Mouse (Mus musculus) v-Abl transformed pro-B cells (cell line): ENCODE measurements around the gene Lzic.

Experiments used
- in situ Hi-C, 2 experiments: fragments of 400-800 bp; cut with MboI; formaldehyde crosslinking; loops; one replicate each; pipeline ENCODE4 v1.15.1; 2025; ENCODE audit not compliant: unreplicated experiment in 2 of 2

Lzic gene

DNA sequence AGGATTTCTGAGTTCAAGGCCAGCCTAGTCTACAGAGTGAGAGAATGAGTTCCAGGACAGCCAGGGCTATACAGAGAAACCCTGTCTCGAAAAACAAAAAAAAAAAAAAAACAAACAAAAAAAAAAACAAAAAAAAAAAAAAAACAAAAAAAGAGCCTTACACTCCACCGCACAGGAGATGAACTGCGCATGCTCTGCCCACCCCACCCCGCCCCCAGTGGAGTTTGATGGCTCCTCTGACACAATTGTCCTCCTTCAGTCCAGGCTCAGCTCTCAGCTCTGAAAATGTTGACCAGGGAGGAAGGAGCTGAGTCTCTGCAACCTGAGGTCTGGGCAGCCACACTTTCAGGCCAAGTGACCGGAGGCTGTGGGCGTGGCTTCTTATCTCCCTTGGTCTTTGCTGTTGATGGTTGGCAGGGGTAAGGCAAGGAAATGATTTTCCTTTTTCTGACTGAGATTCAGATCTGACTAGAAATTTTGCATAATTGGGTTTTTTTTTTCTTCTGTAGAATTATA lies 21.5 kb upstream of the Lzic start:
- in situ Hi-C loops = no loop called here

DNA sequence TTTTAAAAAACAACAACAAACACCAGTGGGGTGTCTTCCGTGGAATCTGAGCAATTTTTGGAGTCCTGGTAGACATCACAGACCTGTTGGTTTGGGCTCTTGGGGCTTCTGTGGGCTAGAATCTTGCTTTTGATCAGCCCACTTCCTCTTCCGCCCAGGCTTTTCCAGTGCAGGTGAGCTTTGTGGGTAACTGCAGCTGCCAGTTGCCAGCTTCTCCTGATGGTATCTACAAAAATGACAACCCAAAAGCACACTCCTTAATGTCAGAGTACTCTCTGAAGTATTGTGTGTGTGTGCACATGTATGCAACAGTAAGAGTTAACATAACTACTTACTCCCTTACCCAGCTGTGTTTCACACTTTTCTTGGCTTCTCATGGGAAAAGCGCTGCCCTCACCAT lies 15.5 kb upstream of the Lzic start:
- in situ Hi-C loops = no loop called here

GRCm38 (mm10) chr4:149475096-149475495 lies 9.9 kb upstream of the Lzic start:
- in situ Hi-C loops = no loop called here

GRCm38 (mm10) chr4:149477078-149477477 lies 8.0 kb upstream of the Lzic start, which contains the start of gene Tmem274:
Tmem274 (plus strand) TSS chr4:149477378.
- in situ Hi-C loops = no loop called here

DNA sequence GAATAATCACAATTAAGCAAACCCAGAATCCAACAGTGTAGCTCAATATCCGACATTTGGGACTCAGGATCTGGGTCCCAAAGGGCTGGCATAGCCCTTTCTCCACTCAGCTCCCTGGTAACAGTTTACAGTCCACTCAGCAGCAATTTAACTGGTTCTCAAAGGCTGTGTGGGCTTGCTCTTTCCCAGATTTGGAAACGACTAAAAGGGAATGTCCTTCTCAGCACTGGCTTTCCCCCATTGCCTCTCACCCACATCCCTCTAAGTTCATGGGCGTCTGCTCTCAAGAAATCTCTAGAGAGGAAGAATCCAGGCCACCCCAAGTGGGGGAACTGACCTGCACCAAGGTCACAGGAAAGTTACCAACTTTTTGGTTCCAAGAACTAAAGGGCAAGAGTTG lies 463 bp upstream of the Lzic start:
- in situ Hi-C loops = no loop called here

DNA sequence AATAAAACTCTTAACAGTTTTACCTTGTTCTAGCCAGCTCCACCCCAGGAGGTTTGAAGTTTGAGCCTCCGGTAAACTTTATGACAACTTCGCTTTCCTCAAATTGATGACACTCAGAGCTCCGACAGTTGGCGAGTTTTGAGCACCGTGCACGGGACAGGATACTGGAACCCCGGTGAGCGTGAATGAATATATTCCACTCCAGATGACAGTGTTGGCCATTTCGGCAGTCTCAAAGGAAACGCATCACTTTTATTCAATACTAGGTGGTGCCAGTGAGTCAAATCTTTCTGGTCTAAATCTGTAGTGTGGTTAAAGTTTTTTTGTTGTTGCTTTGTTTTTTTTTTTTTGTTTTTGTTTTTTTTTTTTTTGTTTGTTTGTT lies 787 bp downstream of the Lzic start:
- in situ Hi-C loops = no loop called here

- in situ Hi-C loops = no loop called here
These were observed 2.7 kb downstream of the Lzic start for GRCm38 (mm10) chr4:149487729-149488128.

DNA sequence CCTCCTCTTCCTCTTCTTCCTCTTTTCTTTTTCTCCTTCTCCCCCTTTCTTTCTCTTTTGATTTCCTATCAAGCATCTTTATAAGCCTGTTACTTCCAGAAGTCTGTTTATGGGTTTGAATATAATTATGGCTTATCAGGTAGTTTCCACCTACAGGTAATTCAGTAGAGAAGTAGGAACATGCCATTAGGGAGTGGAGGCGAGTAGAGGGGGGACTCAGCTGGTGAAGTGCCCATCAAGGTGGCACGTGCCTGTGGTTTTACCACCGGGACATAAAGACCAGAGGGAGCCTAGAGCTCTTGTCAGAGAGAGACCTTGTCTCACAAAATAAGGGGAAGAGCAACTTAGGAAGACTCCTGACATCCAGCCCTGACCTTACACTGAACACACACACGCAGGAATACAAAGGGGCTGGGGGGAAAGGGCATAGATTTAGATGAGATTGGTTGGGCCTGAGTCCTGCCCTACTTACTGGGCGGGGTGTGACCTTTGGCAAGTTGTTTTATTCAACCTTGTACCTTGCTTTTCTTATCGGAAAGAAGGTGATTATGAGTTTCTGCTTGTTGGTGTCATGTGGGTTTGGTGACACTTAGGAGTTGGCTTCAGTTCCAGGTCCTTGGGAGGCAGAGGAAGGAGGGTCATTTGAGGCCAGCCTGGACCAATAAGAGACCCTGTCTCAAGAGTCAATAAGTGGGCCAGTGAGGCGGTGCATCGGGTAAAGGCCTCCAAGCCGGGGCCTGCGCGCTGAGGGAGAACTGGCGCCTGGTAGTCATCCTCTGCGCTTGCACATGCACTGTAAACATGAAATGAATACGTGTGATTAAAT lies 4.6 kb downstream of the Lzic start:
- in situ Hi-C loops = loop anchor here in 1 of 2 experiments (5.0 kb wide), 1 partner anchor 37 kb away; the partner anchor contains the start of gene Rbp7

GRCm38 (mm10) chr4:149491151-149491550 lies 6.1 kb downstream of the Lzic start:
- in situ Hi-C loops = loop anchor here in 1 of 2 experiments (5.0 kb wide), 1 partner anchor 39 kb away; the partner anchor contains the start of gene Rbp7

- in situ Hi-C loops = no loop called here
These were observed 11.6 kb downstream of the Lzic start for GRCm38 (mm10) chr4:149496612-149497011.

- in situ Hi-C loops = no loop called here
These were observed 13.9 kb downstream of the Lzic start for GRCm38 (mm10) chr4:149498901-149499300.

- in situ Hi-C loops = no loop called here
These were observed 14.8 kb downstream of the Lzic start for GRCm38 (mm10) chr4:149499790-149500189.

DNA sequence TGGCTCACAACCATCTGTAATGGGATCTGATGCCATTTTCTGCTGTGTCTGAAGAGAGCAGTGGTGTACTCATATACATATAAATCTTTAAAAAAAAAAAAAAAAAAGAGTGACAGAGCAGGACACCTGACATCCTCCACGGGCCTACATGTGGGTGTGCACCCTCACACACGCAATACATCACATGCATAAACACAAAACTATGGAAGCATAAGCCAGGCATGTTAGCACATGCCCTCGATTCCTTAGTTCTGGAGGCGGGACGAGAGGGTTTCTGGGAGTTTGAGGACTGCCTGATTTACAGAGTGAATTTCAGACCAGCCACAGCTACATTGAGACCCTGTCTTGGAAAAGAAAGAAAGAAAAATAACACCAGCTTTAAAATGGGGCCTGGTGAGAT lies 19.3 kb downstream of the Lzic start:
- in situ Hi-C loops = no loop called here

DNA sequence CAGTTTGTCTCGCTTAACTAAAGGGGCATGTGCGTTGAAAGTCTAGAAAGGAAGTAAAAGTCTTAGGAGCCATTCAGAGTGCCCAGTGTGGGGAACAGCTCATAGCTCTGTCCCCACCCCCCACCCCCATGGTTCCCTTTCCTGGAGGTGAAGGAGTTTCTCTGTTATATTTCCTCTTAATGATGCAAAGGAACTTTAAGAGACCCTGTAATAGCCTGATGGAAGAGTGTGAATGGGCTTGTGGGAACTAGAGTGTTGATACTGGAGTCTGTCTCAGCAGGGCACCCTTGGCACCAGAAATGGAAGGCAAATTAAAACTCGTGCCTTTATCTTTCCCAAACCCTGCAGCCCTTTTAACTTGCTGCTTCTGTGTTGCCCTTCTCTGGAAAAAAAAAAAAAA lies 19.8 kb downstream of the Lzic start:
- in situ Hi-C loops = no loop called here

DNA sequence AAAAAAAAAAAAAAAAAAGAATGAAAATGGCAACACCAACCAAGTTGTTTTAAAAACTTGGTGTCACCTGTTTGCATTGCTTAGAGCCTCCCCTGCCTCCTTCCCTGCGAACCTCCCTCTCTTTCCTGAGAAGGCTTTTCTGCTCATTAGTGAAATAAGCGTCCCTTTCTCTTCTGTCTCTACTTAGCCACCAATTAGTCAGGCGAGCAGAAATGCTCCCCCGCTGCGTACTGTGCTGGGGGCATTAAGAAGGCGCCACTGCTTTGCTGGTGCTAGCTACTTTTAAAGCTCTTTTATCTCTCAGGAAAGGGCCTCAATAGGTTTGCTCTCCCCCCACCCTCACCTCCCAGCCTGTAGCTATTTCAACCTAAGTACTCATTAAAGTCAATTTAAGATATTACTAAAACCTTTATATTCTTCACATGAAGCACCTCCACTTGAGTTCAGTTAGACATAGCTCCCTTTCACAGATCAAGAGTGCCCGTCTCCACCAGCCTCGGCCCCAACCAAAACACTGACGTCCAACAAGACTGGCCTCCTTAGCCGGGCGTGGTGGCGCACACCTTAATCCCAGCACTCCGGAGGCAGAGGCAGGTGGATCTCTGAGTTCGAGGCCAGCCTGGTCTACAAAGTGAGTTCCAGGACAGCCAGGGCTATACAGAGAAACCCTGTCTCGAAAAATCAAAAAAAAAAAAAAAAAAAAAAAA lies 20.4 kb downstream of the Lzic start:
- in situ Hi-C loops = no loop called here

GRCm38 (mm10) chr4:149506904-149507303 lies 21.9 kb downstream of the Lzic start:
- in situ Hi-C loops = no loop called here

DNA sequence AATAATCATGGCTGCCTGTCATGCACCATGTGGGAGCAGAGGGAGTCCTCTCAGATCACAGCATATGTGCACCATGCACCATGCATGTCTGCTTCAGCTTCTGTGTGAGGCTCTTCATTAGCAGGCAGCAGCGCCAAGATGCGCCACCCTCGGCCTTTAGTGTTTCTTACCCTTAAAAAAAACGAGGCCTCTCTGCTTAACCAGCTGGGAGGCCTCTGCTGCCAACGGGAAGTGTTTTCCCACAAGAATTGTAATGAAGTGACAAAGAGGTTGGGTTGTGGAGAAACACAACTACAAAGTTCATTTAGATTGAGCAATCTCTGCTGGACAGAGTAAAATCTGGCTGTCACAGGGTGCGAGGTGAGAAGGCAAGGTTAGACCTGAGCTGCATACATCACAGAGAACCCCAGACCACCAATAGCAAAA lies 26.2 kb downstream of the Lzic start:
- in situ Hi-C loops = no loop called here

- in situ Hi-C loops = no loop called here
These were observed 27.0 kb downstream of the Lzic start for GRCm38 (mm10) chr4:149512072-149512471.

GRCm38 (mm10) chr4:149515706-149516105 lies 30.7 kb downstream of the Lzic start:
- in situ Hi-C loops = no loop called here

GRCm38 (mm10) chr4:149517868-149518340 lies 32.9 kb downstream of the Lzic start, which contains the start of gene Ctnnbip1:
Ctnnbip1 (plus strand) TSS chr4:149518236.
- in situ Hi-C loops = no loop called here
